10 mouse cellular contexts compared by ENCODE assay signal in genomic region chr3:109994978-109995662, GRCm38 (mm10).
DNase-seq lines count a peak whose midpoint lies in the region; ATAC-seq lines count a peak whose summit lies in the region.
"Had no signal": no experiment of that assay in that cellular context is flagged by ENCODE, and none has a peak within 500 bp of the region (broad histone marks: within the 10 kb centered on the region; RNA-seq: fewer than 3 reads in every experiment).

No protein-coding gene starts in this region.

- H3K4me3 ChIP-seq in forebrain, embryonic 11.5 days (ENCODE audit: low read depth, low read length), result no peak overlapping the region
- H3K4me3 ChIP-seq in forebrain, embryonic 10.5 days, result no peak overlapping the region
- no peak overlapping the region for H3K4me3 ChIP-seq in hindbrain, embryonic 13.5 days
- H3K4me3 ChIP-seq in midbrain, embryonic 16.5 days (ENCODE audit: low read depth, low read length), result no peak overlapping the region
- H3K4me3 ChIP-seq: heart, embryonic 10.5 days; liver, embryonic 15.5 days had no signal

- no peak overlapping the region for H3K4me2 ChIP-seq in forebrain, embryonic 11.5 days (ENCODE audit: low read depth, low read length, severe bottlenecking)
- H3K4me2 ChIP-seq in hindbrain, embryonic 13.5 days, result 0 out of 2 replicates have a peak overlapping the region, but pooled peaks have one; percentile 30
- H3K4me2 ChIP-seq in midbrain, embryonic 16.5 days (ENCODE audit: low read length), result no peak overlapping the region
- H3K4me2 ChIP-seq: liver, embryonic 15.5 days had no signal

- 32% methylated on average over 6 of the region's 6 CpGs for WGBS in forebrain, embryonic 11.5 days
- 38% methylated on average over 6 of the region's 6 CpGs for WGBS in forebrain, embryonic 10.5 days
- WGBS in hindbrain, embryonic 13.5 days, result 17% methylated on average over 6 of the region's 6 CpGs
- 14% methylated on average over 6 of the region's 6 CpGs for WGBS in midbrain, embryonic 16.5 days

- H3K4me1 ChIP-seq in forebrain, embryonic 11.5 days (replicated peaks; ENCODE audit: control insufficient read depth, insufficient read depth, low read length), result no peaks in the 10 kb centered on the region; the same call in 1 of the 2 replicates
- H3K4me1 ChIP-seq in forebrain, embryonic 10.5 days, result peaks cover 11% of the 10 kb centered on the region
- peaks cover 18% of the 10 kb centered on the region for H3K4me1 ChIP-seq in hindbrain, embryonic 13.5 days (replicated peaks)
- peaks cover 20% of the 10 kb centered on the region for H3K4me1 ChIP-seq in midbrain, embryonic 16.5 days (ENCODE audit: control insufficient read depth, insufficient read depth, low read length)
- H3K4me1 ChIP-seq: liver, embryonic 15.5 days had no signal

- peak; percentile 61; the same call in 1 of the 2 replicates for ATAC-seq in forebrain, embryonic 11.5 days (replicated peaks; ENCODE audit: low FRiP score)
- peak; percentile 92 for ATAC-seq in hindbrain, embryonic 13.5 days (ENCODE audit: low FRiP score)
- peak; percentile 79 for ATAC-seq in midbrain, embryonic 16.5 days

- no peaks in the 10 kb centered on the region for H3K36me3 ChIP-seq in forebrain, embryonic 11.5 days (ENCODE audit: control insufficient read depth, insufficient read depth, low read length)
- no peaks in the 10 kb centered on the region for H3K36me3 ChIP-seq in forebrain, embryonic 10.5 days (replicated peaks)
- no peaks in the 10 kb centered on the region for H3K36me3 ChIP-seq in hindbrain, embryonic 13.5 days
- no peaks in the 10 kb centered on the region for H3K36me3 ChIP-seq in midbrain, embryonic 16.5 days (ENCODE audit: control insufficient read depth, insufficient read depth, low read length)
- H3K36me3 ChIP-seq: heart, embryonic 10.5 days; liver, embryonic 15.5 days had no signal

- no peak overlapping the region for H3K27ac ChIP-seq in forebrain, embryonic 11.5 days (ENCODE audit: low read depth, low read length)
- H3K27ac ChIP-seq in forebrain, embryonic 10.5 days, result no peak overlapping the region
- H3K27ac ChIP-seq in hindbrain, embryonic 13.5 days, result peak overlapping the region; percentile 80
- peak overlapping the region; percentile 26; the same call in 1 of the 2 replicates for H3K27ac ChIP-seq in midbrain, embryonic 16.5 days (ENCODE audit: low read length)
- H3K27ac ChIP-seq: heart, embryonic 10.5 days; liver, embryonic 15.5 days had no signal

- H3K9ac ChIP-seq in forebrain, embryonic 11.5 days (ENCODE audit: low read length), result no peak overlapping the region; the same call in 1 of the 2 replicates
- peak overlapping the region; percentile 43; the same call in 1 of the 2 replicates for H3K9ac ChIP-seq in hindbrain, embryonic 13.5 days
- no peak overlapping the region for H3K9ac ChIP-seq in midbrain, embryonic 16.5 days (ENCODE audit: low read depth, low read length)
- H3K9ac ChIP-seq: liver, embryonic 15.5 days had no signal

- no peaks in the 10 kb centered on the region for H3K9me3 ChIP-seq in forebrain, embryonic 11.5 days (ENCODE audit: control insufficient read depth, low read length)
- H3K9me3 ChIP-seq in forebrain, embryonic 10.5 days, result no peaks in the 10 kb centered on the region
- no peaks in the 10 kb centered on the region for H3K9me3 ChIP-seq in hindbrain, embryonic 13.5 days
- H3K9me3 ChIP-seq in midbrain, embryonic 16.5 days (replicated peaks; ENCODE audit: control insufficient read depth, low read length, poor library complexity, severe bottlenecking), result no peaks in the 10 kb centered on the region
- H3K9me3 ChIP-seq: heart, embryonic 10.5 days; liver, embryonic 15.5 days had no signal

- no peak for DNase-seq in forebrain, embryonic 11.5 days (ENCODE audit: low spot score)
- DNase-seq in forebrain, embryonic 10.5 days (ENCODE audit: extremely low spot score, low spot score), result no peak
- peak; percentile 72 for DNase-seq in cerebellum, adult 8-10 months
- no peak for DNase-seq in kidney, adult 8-10 months
- DNase-seq in thymus, postnatal 10 days (ENCODE audit: low spot score in 2 of 2), result no peak
- no peak for DNase-seq in spleen, postnatal 36 days (ENCODE audit: low spot score in 2 of 2)

- H3K27me3 ChIP-seq in forebrain, embryonic 11.5 days (ENCODE audit: control insufficient read depth, insufficient read depth, low read length), result peaks cover 2% of the 10 kb centered on the region; the same call in 1 of the 2 replicates
- H3K27me3 ChIP-seq in forebrain, embryonic 10.5 days (ENCODE audit: poor library complexity, severe bottlenecking), result peaks cover 13% of the 10 kb centered on the region
- no peaks in the 10 kb centered on the region for H3K27me3 ChIP-seq in hindbrain, embryonic 13.5 days
- no peaks in the 10 kb centered on the region for H3K27me3 ChIP-seq in midbrain, embryonic 16.5 days (ENCODE audit: control insufficient read depth, insufficient read depth, low read depth, low read length)
- H3K27me3 ChIP-seq: liver, embryonic 15.5 days had no signal

Comparison
In these comparisons a context has a peak if more than half of its experiments do, and no peak if none do; other contexts are left out.
1. H3K27ac ChIP-seq: peak in hindbrain, embryonic 13.5 days (single experiment) and midbrain, embryonic 16.5 days (single experiment); none in forebrain, embryonic 11.5 days (single experiment) and forebrain, embryonic 10.5 days (single experiment).
2. Peak in every context shown above with its lines, with median percentiles within 50 percentile points of each other: ATAC-seq.